Mouse (Mus musculus): ENCODE measurements around the gene Kmt5c.
A peak's percentile ranks its signal among the peaks of the same experiment; 100 is the strongest.

The Kmt5c gene

DNA sequence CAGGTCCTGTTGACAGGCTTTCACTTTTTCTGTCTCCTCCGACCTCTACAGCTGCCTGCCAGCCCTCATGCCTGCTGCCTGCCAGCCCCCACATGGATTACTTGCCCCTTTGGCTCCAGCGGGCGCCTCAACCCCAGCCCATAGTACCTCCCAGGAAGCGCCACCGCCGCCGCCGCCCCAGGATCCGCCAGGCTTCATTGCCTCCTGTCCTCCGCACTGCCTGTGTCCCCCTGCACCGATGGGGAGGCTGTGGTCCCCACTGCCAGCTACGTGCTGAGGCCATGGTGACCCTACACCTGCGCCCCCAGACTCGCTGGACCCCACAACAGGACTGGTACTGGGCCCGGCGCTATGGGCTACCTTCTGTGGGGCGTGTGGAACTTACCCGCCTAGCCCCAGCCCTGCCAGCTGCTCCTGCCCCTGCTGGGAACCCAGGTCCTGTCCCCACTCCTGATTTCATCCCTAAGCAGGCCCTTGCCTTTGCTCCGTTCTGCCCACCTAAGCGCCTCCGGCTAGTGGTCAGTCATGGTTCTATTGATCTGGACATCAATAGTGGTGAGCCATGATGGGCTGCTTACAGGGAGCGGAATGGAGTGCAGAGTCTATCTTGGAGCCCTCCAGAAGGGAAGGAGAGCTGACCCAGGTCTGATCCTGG is 6.5 kb downstream of the Kmt5c start:
- DNase-seq (ENCODE audit: low read depth, low spot score): no peak

DNA sequence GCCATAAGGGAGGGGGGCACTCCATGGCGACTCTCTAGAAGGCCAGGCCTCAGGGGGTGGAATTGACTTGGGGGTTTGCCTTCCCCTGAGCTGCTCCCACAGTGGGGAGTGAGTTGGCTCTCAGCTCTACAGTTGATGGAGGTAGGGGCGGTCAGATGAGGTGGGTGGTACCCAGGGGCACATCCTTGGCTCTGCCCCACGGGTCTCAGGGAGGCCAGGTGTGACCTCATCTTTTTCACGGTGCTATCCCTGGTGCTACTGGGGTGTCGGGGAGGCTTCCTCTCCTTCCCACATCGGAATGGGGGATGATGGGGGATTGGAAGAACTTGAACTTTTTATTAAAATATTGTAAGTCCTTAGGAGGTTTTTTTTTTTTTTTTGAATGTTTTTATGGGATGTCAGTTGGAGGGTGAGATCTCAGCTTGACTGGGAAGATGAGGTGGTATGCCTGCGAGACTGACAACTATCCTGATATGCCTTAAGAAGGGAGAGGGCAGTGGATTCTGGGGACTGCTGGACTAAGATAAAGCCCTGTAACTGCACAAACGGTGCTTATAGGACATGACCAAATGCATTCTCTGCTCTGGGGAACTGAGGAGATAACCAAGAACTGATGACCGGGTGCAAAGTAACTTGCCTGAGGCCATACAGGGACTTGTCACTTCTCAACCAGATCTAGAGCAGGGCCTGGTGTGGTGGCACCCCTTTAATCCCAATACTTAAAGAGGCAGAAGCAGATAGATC is 7.4 kb downstream of the Kmt5c start:
- DNase-seq (ENCODE audit: low read depth, low spot score): no peak

DNA sequence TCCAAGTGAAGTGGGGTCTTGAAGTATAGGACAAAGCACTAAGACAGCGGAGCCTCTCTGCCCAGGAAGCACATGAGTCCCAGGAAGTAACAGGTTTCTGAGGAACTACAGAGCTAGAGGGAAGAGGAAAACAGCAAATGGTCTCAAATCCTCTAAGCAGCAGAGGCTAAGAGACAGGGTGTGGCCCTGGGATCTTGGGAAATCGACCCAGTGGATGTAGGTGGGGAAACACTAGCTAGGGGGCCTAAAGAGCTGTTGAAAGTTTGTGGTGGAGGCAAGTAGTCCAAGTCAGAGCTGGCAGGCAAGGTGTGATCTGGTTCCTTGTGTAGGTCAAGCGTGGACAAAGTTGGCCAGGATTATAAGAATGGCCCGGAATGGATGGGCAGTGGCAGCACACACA is 8.4 kb downstream of the Kmt5c start:
- no peak for DNase-seq (ENCODE audit: low read depth, low spot score)

DNA sequence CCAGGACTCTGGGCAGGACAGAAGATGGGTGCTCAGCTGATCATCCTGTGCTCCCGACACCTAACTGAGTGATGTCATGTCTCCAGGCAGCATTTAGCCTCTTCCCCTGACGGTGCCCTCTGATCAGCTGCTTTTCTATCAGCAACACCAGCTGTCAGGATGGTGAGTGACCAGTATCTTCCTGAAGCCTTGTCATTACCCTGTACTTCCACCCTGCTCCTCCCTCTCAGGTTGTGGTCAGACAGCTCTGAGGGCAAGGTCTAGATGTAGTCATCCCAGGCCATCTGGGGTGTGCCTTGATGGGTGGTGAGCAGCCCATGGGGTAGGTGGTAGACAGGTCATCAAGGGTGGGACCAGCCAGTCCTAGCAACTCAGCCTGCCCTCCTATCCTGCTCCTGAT is 9.3 kb downstream of the Kmt5c start:
- DNase-seq (ENCODE audit: low read depth, low spot score): no peak

DNA sequence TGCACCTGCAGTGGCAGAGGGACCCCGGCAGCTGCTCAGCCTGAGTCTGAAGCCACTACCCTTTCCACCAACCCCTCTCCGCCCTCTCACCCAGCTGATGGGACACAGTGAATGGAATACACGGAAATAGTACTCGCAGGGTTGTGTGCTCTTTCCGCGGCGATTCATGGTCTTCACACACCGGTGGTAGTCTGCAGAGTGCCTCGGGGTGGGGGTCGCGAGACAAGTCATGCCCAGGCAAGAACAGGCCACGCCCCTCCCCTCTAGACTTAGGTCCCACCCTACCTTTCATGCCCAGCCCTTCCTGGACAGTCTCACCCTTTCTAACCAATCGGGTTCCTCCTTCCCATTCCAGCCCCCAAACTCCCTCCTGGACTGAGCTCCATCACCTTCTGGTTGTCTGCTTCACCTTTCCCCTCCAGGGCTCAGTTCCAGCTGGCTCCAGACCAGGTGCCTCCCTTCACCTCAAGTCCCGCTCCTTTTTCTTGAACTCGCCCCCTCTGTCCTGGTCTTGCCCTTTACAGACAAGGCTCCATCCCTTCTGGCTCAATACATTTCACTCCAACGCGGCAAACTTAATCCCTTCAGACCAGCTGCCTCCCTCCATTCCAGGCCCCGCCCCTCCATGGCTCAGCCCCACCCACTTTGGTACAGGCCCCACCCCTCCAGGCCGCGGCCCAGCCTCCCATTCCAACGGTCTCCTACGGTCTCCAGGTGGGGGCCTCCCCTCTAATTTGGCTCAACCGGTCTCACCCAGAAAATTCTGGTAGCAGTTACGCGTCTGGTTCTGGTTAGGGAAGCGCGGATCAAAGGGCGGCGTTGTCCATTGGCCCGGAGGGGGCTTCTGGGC is 12.3 kb downstream of the Kmt5c start:
- DNase-seq (ENCODE audit: low read depth, low spot score): peak; percentile 19

DNA sequence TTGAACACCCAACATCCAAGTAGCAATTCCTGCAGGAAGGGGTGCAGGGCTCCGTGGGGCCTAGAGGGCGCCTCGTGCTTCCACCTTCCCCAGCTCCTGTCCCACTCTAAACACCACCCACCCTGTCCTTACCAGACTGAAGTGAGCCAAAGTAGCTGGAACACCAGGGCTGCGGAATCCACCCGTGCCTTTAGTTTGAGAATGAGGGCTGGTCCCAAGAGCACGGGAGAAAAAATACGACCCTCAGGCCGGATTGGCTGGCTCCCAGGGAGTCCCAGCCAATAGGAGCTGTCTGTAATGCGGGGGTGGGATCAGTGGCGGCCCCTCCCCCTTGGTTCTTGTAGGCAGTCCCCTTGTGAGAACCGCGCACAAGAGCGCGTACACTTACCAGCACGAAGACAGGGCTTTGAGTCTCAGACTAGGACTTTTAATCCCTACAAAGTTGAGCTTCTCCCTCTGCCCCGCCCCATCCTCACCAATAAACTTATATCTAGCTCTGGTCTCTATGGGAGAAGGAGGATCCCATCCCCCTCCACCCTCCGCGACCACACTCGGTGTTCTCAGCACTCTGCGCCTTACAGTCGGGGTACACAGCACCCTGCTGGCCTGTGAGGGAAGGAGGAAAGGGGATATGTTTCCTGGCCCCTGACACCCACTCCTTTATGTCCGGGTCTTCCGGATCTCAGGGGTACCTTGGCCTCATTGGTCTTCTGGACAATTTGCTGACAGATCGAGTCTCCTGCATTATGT is 13.1 kb downstream of the Kmt5c start, which contains the start of gene Cox6b2:
TSS of gene Cox6b2 (minus strand) at position 274 of the 750 bp plus-strand sequence.
- DNase-seq (ENCODE audit: low read depth, low spot score): peak; percentile 67

DNA sequence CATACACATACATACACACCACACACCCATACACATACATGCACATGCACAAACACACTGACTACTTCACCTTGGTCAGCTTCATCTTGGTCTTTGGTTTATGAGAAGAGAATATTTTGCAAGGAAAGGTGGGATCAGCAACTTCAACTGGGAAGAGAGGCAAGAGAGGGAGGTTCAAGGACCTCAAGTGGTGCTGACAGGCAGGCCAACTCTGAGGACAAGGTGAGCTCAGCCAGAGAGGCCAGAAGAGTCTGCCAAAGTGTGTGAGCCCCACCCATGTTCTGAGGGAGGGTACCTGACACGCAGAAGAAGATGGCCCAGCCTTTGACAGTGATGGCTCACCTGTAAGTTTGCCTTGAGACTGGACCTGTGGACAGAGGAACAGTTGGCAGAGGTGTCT is 19.8 kb downstream of the Kmt5c start:
- DNase-seq (ENCODE audit: low read depth, low spot score): no peak

DNA sequence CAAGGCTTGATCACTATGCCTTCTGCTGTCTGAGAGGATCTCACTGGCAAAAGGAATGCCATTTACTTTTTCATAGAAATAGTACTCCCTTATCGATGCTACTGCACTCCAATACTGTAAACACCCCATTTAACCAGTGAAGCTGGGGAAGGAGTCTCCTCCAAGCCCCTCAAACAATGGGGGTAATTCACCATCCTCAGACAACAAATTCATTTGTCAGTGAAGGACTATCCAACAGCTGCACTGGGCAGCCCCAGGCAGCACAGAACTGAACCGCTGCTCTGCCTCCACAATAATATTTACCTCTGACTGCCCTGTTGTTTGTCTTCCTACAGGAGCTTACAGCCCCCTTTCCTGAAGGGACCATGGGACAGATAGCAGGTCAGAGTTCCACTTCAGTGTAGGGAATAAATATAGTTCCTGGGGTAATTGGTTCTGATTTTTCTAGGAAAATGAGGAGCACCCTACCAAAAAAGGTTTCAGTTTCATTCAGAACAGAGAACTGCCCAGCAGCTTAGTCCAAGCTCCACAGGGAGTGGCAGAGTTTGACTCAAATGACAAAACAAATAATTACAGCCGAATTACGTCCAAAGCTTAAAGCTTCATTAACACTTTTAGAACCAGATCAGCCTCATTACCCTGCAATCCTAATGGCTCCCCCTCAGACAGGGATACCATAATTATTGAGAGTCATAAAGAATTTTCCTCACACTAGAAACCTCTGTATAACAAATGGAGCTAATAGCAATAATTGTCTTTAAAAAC is 25.2 kb downstream of the Kmt5c start:
- DNase-seq (ENCODE audit: low read depth, low spot score): peak; percentile 80

DNA sequence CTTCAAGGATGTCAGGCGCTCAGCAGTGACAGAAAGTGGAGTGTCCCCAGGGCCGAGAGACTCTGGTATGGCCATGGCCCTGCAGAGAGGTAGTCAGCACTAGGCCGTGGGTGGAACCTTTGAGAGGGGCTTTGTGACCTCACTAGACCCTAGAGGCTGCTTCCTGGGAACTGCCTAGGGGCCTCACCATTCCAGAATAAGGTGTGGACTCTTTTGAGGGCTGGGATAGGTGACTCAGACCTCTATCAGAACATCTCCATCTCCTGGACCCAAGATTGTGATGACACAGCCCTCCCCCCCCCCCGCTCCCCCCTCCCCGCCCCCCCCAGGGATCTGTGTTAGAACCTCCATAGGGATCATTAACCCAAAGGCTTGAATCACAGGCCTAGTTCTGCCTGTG is 31.3 kb downstream of the Kmt5c start, which contains the start of gene Fam71e2:
TSS of gene Fam71e2 (minus strand) at position 101 of the 400 bp plus-strand sequence.
- DNase-seq (ENCODE audit: low read depth, low spot score): no peak

DNA sequence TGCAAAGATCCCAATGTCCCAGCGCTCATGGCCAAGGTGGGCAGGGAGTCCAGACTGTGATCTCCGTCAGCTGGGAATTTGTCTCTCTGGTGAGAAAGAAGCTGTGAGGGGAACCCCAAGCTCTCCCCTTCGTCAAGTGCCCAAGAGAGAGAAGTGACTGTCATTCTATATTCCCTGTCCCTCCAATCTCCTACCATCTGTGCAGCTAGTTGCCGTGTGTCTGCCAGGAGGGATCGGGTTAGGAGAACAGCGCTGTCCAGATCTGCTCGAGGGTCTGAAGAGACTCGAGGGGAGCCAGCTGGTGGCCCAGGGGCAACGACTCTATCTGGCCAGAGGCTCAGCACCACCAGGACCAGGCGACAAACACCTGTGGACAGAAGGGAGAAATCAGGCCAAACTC is 36.2 kb downstream of the Kmt5c start:
- no peak for DNase-seq (ENCODE audit: low read depth, low spot score)

DNA sequence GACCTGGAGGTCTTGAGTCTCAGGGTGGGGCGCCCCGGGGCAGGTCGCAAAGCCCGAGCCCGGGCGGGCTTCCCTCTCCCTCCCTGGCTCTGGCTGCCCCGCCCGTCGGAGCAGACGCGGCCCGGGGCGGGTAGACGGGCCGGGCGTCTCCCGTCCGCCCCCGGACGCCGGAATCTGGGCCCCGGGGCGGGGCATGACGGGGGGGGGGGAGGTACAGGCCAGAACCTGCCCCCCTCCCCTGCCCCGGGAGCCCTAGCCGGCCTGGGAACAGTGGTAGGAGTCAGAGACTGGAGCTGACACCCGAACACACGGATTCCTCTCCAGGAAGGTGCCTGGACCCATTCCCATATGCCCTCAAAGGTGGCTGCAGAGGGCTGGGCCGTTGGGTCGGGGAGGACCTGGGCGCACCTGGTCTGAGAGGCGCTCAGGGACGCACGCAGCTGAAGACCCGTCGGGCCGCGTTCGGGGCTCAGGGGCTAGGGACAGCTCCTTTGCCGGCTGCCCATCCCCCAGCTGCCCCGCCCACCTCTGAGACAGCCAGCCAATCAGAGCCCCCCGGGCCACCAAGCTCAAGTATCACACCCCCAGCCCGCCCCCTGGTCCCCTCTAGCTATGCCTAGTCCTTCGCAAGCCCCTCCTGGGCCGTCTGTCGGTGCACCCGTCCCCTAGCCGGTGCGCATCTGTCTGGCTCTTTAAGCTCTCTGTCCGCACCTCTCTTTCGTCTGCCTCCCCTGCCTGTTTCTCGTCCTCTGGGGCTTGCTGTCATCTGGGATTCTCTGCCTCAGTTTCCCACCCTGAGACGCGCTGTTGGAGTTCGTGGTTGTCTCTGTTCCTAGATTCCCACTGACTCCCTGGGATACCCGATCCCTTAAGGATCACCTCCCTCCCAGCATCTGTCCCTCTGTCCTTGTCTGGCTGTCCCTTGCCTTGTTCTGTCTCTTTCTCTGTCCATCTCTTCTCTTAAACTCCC is 37.2 kb downstream of the Kmt5c start:
- DNase-seq (ENCODE audit: low read depth, low spot score): no peak

DNA sequence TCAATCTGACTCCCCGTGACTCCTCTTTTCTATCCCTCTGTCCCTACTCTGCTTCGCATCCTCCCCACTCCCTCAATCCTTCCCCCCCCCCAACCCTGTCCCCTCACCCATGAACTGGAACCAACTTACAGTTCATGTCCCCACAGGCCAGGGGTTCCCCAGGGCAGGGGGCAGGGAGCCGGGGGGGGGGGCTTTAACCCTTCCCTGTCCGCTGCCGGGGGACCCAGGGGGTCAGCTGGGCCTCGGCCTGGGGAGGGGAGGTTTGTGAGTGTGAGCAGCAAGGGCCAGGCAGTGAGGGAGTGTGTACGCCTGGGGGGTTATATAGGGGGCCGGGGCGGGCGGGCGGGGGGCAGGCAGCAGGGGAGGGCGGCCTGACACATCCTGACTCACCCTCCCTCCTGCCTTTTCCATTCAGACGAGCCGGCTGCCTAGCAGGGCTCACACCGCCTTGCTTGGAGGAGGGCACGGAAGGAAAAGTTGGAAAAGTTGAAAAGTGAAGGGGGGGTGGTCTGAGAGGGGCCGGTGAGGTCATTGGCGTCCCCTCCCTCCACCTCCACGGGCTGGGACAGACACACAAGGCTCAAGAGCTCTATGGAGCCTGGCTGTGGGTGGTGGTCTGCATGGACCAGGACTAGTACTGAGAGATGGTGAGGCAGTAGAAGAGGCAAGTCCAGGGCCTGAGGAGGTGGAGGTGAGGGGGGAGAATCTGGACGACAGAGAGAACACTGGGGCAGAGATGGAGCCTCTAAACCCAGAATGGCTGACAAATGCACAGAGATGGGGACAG is 38.1 kb downstream of the Kmt5c start:
- DNase-seq (ENCODE audit: low read depth, low spot score): no peak

DNA sequence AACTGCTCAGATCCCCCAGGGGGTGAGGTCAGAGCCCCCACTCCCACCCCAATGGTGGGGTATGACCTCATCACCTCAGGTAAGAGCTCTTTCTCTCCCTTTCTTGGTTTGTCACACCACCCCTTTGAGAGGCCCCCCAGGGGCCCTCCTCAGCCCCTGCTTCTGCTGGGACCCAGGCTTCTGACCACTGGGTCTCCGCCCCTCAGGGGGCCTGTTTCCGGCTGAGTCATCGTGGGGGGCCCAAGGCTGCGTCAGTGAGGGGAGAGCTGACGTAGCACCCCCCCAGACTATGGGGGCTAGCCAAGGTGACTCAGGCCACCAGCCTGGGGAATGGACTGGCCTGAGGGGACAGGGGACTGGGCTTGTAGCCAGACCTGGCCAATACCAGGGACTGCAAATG is 40.0 kb downstream of the Kmt5c start:
- no peak for DNase-seq (ENCODE audit: low read depth, low spot score)

DNA sequence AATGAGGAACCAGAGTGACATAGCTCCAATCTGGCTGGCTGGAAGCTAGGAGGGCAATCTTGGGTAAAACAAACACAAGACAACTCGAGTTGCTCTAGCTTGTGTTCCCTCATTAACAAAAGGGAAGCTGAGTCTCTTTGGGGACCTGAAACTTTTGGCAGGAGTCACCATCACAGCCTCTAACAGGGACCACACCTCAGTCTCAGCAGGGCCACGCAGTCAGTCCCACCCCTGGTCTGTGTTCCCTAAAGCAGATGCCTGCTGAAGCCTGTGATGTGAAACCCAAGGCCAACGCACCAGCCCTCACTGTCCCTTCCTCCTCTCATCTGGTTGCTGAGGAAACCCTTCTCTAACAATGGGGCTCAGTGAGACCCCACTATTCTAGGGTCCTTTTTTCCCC is 42.2 kb downstream of the Kmt5c start:
- no peak for DNase-seq (ENCODE audit: low read depth, low spot score)

DNA sequence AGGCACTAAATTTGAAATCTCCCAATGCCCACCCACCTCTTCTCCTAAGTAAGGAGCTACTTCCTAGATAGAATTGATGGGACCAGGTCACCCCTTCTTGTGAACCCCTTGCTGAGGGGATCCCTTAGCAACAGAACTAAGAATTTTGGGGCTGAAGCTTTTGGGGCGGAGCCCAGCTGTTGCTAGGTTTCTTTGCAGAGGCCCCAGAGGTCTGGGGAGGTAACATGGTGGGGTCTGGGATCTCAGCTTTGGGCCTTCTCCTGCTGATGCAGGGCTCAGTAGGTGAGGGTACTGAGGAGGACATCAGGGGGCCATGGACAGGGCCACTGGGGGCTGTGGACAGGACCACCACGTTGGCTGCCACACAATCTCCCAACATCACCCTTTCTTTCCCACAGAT is 42.8 kb downstream of the Kmt5c start, which contains the start of the genes Il11 and Tmem190:
TSS of gene Il11 (minus strand) at position 101 of the 400 bp plus-strand sequence.
TSS of gene Tmem190 (plus strand) at position 179 of the 400 bp plus-strand sequence.
- no peak for DNase-seq (ENCODE audit: low read depth, low spot score)

DNA sequence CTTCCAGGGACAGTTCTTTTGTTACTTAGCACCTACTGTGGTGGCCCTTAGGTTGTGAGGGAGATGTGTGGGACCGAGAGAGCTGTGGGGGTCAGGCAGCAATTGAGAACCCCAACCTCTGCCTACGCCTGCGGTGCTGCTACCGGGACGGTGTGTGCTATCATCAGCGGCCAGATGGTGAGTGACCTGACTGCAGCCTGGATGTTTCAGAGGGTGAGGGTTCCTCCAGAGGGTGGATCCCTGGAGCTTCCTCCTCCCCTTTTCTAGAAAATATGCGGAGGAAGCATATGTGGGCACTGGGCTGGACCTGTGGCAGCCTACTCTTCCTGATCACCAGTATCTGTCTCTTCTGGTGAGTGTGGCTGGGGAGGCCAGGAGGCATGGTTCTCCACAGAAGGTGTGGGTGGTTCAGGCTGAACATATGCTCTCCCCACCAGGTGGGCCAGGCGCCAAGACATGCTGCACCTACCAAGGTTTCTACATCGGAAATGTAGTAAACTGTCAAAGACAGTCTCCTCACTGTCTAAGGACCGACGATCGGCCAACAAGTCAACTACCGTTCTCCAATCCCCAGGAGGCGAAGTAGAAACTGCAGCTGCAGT is 43.9 kb downstream of the Kmt5c start:
- peak; percentile 92 for DNase-seq (ENCODE audit: low read depth, low spot score)

DNA sequence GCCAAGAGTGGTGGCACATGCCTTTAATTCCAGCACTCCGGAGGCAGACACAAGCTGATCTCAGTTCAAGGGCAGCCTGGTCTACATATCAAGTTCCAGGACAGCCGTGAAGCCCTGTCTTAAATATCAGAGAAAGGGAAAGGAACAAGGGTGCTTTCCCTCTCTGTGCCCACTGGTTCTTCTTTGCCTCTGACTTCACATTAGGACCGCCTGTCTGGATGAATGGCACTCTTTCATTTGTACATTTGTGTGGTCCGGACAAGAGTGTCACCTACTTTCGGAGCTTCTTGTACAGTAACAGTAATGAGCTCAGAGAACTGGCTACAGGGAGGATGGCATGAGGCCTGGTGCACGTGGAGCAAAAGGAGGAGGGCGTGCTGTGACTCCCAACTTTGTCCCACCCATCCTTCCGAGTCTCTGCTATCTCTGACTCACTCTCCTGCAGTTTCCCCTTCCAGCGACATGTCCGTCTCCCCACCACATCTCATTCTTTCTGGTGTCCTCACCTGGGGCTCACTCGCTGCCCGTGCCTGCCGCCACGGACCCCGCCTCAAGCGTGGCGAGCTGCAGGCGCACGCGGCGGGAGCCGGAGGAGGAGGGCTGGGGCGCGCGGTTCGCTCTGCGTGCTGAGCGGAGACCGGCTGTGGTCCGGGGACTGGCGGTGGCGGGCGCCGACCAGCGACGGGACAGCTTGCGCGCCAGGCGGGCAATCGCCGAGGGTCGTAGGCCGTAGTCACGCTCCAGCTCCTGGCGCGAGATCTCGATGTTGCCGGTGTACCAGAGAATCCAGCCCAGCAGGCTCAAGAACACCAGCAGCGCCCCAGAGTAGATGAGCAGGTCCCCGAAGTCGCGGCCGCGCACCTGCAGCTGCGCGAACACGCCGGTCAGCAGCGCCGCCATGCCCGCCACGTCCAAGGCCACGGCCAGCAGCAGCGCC is 48.9 kb downstream of the Kmt5c start:
- DNase-seq (ENCODE audit: low read depth, low spot score): peak; percentile 70

Measured in brain, adult 2 months (tissue).